Comparison of ENCODE assay signal across 16 mouse cellular contexts in the genomic region with DNA sequence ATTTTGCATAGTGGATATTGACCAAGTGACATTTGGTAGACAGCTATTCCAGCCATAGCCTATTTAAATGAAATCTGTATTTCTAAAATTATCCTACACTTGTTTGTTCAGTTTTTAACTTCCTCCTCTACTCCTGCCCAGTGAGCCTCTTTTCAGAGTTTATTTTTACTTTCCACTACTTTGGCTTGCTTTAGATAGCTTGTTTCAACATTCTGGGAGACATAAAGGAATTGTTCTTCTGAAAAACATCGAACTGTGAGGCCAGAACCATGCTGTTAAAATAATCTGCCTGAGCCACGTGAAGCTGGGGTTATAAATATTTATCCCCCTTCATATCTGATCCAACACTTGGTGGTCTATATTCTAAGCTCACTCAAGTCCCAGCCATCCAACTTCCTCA.
"Had no signal": no experiment of that assay in that cellular context is flagged by ENCODE, and none has a peak within 500 bp of the region (broad histone marks: within the 10 kb centered on the region; RNA-seq: fewer than 3 reads in every experiment).

No protein-coding gene starts in this region.

- H3K27me3 ChIP-seq: midbrain, embryonic 12.5 days; neural tube, embryonic 13.5 days; neural tube, embryonic 15.5 days had no signal

- ATAC-seq: midbrain, embryonic 16.5 days had no signal

- H3K9ac ChIP-seq: liver, embryonic 14.5 days; lung, embryonic 14.5 days; midbrain, embryonic 12.5 days; neural tube, embryonic 13.5 days; neural tube, embryonic 15.5 days had no signal

- H3K4me2 ChIP-seq: lung, embryonic 14.5 days; midbrain, embryonic 12.5 days; neural tube, embryonic 13.5 days; neural tube, embryonic 15.5 days had no signal

- DNase-seq: lung, adult 18-20 months; lung, embryonic 14.5 days; lung, postnatal 10 days; lung, postnatal 4 days; midbrain, embryonic 14.5 days; right cerebral cortex, postnatal 14 days; thymus, adult 18-20 months; thymus, postnatal 14 days; thymus, postnatal 36 days had no signal

- H3K9me3 ChIP-seq: midbrain, embryonic 10.5 days; midbrain, embryonic 12.5 days; neural tube, embryonic 13.5 days; neural tube, embryonic 15.5 days had no signal

- H3K4me1 ChIP-seq: midbrain, embryonic 10.5 days; midbrain, embryonic 12.5 days; neural tube, embryonic 13.5 days had no signal

- H3K4me3 ChIP-seq: midbrain, embryonic 10.5 days; midbrain, embryonic 12.5 days; myocyte; neural tube, embryonic 13.5 days; neural tube, embryonic 15.5 days had no signal

- H3K36me3 ChIP-seq: midbrain, embryonic 10.5 days; midbrain, embryonic 12.5 days; neural tube, embryonic 13.5 days; neural tube, embryonic 15.5 days had no signal

- H3K27ac ChIP-seq: liver, embryonic 14.5 days; midbrain, embryonic 10.5 days; midbrain, embryonic 12.5 days; neural tube, embryonic 13.5 days; neural tube, embryonic 15.5 days had no signal
